Mouse (Mus musculus): ENCODE measurements at regions not wholly inside any gene's neighbourhood (a gene's known extent, or its start where the extent isn't known, plus 50 kb on each side); places are given as distances from the start of the nearest gene placed in this dataset.

DNA sequence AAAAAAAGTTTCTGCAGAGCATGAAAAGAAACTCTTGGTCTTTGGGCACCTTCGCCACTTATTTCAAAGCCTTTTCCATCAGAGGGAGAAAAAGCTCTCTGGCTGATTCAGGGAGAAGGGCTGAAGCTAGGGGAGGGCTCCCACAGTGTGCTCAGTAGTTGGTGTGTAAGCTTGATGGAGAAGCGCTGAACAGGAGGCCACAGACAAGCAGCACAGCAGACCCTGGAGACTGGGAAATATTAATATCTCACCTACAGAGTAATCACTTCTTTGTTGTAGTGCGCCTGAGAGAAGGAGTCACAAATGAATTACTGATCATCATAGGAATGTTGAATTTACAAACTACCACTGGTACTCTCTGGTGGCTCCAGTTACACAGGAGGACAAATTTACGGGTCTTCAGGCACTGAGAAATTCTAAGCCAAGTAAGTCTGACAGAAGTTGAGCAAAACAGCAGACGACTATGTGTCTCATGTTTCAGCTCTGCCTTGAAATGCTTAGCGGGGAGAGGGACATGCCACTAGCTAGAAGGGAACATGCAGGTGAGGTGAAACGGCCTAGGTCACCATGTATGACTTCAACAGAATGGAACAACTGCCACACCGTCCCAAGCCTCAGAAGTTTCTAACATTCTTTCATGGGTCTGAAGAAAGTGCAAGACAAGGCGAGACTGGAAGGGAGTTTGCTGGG, 350.9 kb upstream of the Map3k7 start:
- no peak for TF ChIP-seq CTCF (IDR thresholded peaks at IDR 0.05; ENCODE audit: low read depth)
- TF ChIP-seq EP300 (optimal IDR thresholded peaks at IDR 0.05), result no peak
